Mouse (Mus musculus) heart, postnatal 0 days (tissue): ENCODE data around the gene Tent5b.

Experiments used
- CTCF ChIP-seq: IDR thresholded peaks from 2 replicates; pipeline ENCODE4 v1.5.1; 2016; ENCODE audit warnings: antibody characterized with exemption, control low read depth, low read depth
- EP300 ChIP-seq: IDR thresholded peaks from 2 replicates; pipeline ENCODE4 v1.6.1; 2016; ENCODE audit warnings: antibody characterized with exemption, low read depth

- TF ChIP-seq CTCF (no peak), EP300 (no peak)
These were observed 27.5 kb upstream of the Tent5b start for GRCm38 (mm10) chr4:133452433-133452832.
